Mouse (Mus musculus) ovary, adult 18-20 months (tissue): ENCODE measurements at regions not wholly inside any gene's neighbourhood (a gene's known extent, or its start where the extent isn't known, plus 50 kb on each side); places are given as distances from the start of the nearest gene placed in this dataset.

Experiments used
- DNase-seq: peaks from one replicate; pipeline ENCODE4 v3.0.0; 2022; ENCODE audit warnings: low spot score, mixed read lengths

DNA sequence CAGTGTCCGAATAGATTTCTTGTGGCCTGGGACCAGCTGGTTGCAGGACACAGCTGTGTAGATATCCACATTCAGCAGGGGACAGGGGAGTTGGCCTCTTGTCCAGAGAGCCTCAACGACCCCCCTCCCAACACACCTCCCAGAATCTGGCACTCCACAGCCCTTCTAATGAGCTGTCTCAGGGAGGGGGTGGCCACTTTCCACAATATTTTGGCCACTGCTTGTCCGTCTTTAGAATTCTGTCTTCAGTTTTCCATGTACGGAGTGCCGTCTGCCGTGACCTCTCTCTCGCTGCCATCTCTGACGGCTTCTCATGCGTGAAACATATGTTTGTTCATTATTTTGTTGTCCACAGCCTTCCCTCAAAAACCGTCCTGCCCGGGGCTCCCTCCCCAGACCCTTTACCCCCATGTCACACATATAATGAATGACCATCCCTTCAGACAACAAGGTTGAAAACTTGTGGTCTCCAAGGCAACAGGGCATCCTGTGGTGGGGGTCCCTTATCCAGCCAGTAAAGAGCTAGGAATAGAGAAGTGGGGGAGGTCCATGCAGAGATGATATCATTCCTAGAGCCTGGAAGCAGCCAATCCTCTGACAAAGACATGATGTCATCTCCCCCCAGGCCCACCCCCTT, 200.3 kb downstream of the Sox9 start:
- DNase-seq = no peak

DNA sequence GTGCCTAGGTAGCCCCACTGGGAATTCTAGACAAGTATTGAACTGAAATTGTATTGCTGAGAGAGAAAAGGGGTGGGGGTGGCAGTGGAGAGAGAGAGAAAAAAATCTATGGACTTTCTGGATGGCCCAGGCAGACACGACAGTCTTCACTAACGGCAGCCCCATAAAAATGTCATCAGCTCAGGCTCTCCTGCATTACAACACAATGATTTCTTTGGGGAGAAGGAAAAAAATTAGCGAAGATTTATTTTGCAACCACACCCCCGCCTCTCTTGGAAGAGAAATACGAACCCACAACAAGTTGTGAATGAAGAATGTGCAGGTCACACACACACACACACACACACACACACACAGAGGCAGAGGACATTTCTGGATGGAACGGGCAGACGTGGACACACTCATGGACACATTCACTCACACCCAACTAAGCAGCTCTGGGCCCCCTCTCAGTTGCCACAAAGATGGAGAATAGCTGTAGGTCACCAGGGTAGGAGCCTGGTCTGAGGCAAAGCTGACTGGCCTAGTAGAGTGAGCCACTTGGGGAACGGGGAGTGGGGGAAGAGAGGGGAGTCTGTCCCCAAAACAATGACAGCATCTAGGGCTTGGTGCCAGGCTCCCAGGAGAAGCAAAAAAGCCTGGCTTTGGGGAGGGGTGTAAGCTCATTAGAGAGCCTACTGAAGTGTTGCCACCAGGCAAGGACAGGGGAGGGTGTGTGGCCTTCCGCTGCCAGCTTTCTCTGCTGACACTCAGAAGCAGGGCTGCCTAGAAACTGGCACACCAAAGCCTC, 201.0 kb downstream of the Sox9 start:
- DNase-seq = no peak

GRCm38 (mm10) chr11:112986029-112986573, 204.1 kb downstream of the Sox9 start:
- no peak for DNase-seq

- no peak for DNase-seq
These were observed 205.8 kb downstream of the Sox9 start for GRCm38 (mm10) chr11:112987782-112988181.

GRCm38 (mm10) chr11:112988900-112989299, 206.9 kb downstream of the Sox9 start:
- DNase-seq = no peak

DNA sequence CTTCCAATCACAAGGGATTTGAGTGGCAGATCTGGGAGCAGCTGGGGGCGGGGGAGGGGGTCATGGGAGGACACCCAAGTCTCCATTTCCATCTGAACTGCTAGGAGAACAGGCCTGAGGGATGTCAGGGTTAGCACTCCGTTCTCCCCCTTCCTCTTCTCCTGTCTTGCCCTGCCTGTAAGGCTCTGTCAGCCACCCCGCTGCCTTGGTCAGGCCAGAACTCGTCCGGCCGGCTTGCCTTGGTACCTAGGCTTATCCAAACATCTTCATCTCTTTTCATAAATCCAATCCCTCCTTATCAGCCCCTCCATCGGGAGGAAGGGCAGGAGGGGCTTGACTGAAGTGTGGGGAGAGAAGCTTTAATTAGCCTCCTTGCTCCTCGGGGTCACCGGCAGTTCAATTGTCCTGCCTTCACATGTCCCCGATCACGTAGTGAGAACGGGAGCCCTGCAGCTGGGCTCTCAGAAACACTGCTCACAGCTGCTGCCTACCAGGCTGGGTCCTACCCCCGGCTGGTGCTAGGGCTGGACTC, 208.0 kb downstream of the Sox9 start:
- no peak for DNase-seq

DNA sequence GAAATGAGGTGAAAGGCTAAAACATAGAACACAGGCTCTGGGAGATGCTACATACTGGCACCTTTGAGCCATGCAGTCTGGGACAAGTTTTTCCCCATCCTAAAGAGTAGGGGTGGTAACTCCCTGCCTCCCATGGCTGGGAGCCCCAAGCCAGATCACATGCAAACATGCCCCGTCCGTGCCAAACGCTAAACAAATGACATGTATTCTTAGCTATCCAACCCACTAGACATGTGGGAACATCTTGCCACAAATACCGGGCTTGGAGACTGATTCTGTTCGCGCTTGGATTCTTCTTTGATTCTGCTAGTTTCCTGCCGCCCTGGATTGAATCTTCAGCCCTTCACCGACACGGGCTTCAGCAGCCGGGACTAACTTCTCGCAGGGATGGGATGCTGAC, 208.7 kb downstream of the Sox9 start:
- no peak for DNase-seq

DNA sequence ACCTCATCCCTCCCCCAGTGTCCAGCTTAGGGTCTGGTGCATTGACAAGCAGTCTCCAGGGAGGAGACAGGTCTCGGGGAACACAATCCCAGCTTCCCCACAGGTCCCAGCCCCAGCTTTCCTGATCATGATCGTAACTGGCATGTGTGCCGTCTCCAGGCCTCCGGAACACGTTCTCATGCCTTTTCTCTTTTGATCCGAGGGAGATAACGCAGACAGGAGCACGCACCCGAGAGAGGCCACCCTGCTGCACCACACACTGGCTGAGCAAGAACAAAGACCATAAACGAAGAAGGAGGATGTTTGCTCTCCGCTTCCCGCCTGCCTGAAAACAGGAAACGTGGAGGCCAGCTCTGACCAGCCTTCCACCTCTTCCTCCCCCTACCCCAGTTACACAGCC, 209.8 kb downstream of the Sox9 start:
- no peak for DNase-seq

DNA sequence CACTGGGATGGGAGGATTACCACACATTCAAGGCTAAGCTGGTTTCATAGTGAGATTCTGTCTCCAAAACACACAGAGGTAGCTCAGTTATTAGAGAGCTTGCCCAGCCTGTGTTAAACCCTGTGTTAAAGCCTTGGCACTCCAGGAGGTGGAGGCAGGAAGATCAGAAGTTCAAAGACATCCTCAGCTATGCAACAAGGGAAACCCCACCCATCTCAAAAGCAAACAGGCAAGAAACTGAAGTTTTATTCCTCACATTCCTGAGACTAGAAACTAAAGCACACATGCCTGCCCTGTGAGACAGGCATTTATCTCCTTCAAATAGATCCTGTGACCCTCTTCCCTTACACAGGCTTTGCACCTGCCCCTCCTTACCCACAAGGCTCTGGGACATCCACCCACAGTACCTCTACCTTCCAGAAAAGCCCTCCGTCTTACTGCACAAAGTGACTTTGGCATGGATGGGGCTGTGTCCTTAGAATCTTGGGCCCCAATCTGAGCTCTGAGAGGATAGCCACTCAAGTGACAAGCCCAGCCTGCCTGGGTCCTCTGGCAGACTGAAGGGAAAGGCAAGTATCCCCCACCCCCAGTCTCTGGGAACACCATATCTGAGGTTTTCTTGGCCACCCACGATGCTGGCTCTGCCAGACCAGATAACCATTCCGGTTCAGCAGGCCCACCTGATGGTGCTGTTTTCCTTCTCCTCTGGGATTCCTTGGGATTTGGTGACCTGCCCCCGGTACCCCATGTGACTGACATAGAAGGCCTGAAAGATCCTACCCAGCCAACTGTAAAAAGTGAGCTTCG, 217.0 kb downstream of the Sox9 start:
- DNase-seq = no peak

GRCm38 (mm10) chr11:113001071-113001470, 219.0 kb downstream of the Sox9 start:
- no peak for DNase-seq

DNA sequence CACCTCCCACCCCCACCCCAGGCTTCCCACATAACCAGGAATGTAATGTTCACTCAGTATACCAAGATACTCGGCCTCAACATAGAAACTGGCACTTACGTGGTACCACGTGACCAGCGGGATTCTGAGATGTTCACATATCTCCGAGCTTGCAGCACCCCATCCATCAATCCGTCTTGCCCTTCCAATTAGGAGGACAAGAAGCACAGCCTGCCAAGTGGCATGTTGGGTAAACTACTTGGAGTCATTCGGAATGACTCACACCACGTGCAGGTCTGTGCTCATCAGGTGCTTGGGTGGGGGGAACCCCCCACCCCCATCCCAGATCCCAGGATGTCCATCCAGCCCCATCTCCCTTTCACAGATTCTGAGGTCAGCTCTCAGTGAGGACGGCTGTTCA, 223.9 kb downstream of the Sox9 start:
- no peak for DNase-seq

- peak; percentile 44 for DNase-seq
These were observed 226.5 kb downstream of the Sox9 start for GRCm38 (mm10) chr11:113008521-113008920.

DNA sequence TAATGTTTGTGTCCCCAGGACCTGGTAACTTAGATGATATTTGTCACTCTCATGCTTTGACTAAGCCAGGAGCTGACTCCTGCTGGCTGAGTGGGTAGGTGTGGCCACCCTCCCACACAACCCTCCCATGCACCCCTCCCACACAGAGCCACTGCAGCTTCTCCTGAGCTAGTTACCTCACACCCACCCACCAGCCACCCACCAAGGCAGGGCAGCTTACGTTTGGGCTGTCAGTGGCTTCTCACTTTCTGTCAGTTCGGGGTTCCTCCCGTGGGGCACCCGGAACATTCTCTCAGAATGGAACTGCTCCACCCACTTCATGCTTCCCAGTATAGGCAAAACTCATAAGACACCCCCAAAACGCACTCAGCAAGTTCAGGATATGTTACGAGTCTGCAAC, 227.4 kb downstream of the Sox9 start:
- DNase-seq = no peak

GRCm38 (mm10) chr11:113010906-113011305, 228.9 kb downstream of the Sox9 start:
- DNase-seq = no peak

- DNase-seq = no peak
These were observed 232.4 kb downstream of the Sox9 start for GRCm38 (mm10) chr11:113014186-113015010.

GRCm38 (mm10) chr11:113015686-113016304, 233.8 kb downstream of the Sox9 start:
- no peak for DNase-seq

DNA sequence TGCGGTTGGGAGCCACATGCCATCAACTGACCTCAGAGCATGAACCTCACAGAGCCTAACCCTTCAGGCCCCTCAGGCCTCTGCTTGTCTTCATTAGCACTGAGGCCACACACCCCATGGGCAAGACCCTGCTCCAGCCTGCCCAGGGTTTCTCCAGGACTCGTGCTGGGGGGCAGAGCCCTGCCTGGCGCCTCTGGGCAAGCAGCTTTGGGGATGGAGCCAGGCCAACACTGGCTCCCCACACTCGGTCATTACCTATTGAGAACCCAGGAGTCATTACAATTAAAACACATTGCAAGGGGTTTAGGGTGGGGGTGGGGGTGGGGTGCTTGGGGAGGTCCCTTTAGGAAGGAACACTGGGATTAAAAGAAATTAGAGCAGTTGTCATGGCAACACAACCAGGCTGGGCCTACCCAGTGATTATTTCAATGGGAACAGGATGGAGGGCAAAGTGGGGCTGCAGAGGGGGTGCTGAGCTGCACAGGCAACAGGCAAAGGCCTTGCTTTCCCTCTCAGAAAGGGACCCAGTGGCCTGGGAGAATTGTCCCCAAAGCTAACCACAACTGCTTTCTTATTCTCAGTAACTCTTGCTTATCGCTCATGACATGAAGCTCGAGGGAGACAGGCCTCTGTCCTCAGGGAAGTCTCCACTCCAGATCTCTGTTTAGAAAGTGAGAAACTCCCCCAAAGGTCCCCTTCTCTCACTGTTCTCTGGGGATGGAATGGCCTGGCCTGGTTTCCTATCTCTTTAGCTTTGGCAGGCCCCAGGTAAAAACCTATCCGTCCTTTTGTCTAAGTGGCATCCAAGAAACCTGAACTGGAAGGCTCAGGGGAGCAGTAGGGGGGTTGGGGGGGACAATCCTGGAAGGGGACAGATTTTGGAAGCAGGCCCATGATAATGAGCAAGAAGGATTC, 235.0 kb downstream of the Sox9 start:
- DNase-seq = no peak

- no peak for DNase-seq
These were observed 239.5 kb downstream of the Sox9 start for GRCm38 (mm10) chr11:113021533-113021932.

DNA sequence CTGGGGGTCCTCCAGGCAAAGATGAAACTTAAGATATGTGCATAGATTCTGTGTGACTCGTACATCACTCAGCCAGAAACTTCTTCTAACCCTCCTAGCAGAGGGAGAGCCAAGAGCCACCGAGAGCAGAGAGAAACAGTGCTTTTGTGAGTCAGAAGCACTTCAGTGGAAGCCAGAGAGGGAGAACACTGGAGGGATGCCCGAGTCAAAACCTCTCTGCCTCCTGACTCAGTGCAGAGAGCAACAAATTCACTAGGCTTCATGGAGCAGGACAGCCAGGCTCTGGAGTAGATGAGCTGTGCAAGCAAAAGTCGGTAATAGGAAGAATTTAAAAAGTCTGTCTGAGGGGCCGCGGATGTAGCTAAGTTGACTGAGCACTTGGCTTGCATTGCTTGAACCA, 245.0 kb downstream of the Sox9 start:
- no peak for DNase-seq
